Mouse (Mus musculus) mesoderm, embryonic 11.5 days (tissue): ENCODE measurements around the gene Slc35f6.

Experiments used
- DNase-seq: peaks from one replicate; pipeline ENCODE4 v3.0.0-alpha.2; 2012; ENCODE audit warnings: low read depth, low spot score

The Slc35f6 gene

DNA sequence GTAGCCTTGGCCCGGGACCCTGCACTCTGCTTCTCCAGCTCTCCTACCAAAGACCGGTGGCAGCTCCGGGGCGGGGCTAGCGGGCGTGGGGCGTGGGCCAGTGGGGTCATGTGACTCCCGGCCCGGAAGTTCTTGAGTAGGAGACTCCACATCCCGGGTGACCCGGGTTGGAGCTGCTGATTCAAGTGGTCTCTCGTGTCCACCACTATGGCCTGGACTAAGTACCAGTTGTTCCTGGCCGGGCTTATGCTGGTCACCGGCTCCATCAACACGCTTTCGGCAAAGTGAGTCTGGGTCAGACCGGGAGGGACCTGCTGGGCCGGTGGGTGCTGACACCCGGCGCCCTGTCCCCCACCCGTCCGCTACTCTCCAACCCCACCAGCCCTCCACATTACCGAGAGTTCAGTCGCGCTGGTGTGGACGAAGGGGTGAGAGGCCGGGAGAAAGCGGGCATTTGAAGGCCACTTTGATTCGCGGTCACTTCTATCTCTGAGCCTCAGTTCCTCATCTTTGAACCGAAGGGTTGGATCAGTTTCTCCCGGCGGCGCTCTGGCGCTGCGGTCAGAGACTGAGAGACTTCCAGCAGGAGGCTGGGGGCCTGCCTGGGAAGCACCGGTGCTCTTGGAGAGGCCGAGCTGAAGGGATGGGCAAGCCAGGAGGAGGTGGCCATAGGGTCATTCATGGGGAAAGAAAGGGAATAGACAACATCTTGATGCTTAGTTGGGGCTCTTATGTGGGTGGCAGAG lies at the start of gene Slc35f6:
Gene Slc35f6 (plus strand): TSS at position 119 of the 746 bp plus-strand sequence.
- peak; percentile 78 for DNase-seq

DNA sequence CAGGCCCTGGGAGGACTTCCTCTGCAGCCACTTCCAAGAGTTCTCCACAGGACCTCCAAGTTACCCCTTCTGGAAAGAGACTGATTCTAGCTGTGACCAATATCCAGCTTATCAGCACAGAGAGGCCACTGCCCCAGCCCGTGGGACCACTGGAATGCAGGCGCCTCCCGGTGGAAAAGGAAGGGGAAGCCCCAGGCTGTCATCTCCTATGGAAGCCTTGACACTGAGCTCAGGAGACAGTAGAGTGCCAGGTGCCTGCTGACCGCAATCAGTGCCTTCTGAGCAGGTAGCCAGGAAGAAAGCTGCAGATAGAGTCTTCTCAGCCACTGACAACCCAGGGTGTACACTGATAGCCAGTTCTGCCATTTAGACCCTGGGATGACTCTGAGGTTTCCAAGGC lies 46.3 kb upstream of the Slc35f6 start:
- no peak for DNase-seq

DNA sequence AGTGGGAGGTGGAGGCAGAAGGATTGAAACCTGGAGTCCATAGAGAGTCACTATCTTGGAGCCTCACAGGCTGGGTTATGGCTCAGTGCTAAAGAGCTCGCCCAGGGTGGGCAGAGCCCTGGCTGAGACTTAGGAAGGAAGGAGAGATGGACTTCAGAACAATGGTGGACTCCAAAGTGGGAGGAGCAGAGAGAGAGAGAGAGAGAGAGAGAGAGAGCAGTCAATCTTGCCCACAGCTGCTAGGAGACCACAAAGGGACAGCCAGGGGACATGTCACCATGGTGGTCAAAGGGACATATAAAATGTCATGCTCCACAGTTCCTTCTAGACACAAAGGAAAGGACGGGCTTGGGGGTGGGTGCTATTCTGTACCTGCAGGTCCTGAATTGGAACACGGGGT lies 44.5 kb upstream of the Slc35f6 start:
- no peak for DNase-seq

DNA sequence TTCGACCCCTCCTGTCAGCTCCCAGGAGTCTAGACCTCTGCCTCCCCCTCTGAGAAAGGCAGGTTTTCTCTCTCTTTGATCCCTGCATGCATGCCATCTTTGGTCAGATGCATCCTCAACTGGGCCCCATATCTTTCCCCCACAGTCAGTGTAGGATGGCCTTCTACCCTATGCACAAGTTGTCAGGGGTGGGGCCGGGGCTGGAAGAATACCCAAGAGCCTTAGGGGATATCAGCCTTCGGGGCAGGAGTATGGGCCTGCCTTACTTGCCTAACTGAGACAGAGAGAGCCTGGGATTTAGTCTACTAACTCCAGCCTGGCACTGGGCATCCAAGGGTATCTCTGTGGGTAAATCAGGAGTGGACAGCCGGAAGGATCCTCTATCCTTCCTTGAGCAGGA lies 43.8 kb upstream of the Slc35f6 start:
- DNase-seq = no peak

DNA sequence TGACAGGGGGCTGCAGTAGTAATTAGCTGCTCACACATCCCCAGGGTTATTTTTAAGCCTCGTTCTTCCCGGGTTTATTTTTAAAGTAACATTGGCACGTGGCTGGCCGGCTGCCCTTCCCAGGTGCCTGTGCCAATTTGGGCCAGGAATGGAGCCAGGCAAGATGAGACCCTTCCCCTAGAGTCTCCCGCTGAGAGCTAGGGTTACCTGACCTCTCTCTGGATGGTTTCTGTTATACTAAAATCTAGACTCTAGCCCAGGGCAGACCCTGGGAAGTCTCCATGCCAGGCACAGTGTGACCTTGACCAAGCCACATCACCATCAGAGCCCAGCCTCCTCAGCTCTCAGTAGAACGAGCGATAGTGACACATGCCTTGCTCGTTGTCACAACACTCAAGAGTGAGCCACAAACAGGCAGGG lies 43.0 kb upstream of the Slc35f6 start:
- no peak for DNase-seq

DNA sequence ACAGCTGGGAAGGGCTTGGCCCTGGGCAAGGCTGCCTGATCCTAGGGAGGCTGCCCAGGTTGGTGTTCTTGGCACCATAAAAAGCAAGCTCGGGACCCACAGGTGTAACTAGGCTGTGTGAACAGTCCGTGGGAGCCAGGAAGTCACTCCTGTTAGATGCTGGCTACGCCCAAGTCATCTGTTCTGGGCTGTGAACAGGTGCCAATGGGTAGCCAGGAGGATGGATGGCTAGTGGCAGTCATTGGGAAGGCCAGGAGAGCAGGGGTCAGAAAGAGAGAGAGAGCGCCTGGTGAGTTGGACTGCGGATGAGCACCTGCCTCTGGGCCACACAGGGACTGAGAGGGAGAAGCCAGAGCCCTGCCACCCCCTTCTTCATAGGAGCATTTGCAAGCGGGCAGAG lies 42.1 kb upstream of the Slc35f6 start:
- no peak for DNase-seq

DNA sequence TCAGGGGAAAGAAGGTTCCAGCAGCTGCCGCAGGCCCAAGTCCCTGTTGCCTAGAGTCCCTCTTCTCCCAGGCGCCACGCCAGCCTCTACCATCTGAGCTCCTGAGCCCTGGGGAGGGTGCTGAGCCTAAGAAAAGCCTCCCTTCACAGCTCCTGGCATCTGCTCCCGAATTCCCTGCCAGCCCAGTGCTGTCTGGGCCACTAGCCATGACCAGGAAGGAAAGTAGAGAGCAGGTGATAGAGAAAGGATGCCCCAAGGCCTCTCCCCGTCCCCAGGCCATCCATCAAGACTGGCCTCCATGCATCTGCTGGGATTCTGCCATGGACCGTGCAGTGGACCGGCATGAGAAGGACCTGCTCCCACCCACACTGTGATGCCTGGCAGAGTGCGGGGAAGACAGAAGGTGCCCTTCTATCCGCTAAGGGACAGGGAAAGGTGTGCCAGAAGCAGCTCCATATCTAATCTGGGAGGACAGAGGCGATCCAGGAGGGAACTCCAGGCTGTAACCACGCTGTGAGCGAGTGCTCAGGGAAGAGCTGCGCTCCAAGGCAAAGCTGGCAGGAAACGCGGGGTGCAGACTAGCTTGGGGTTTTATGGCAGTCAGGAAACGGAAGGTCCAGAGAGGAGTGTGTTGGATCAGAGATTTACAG lies 41.2 kb upstream of the Slc35f6 start:
- no peak for DNase-seq

DNA sequence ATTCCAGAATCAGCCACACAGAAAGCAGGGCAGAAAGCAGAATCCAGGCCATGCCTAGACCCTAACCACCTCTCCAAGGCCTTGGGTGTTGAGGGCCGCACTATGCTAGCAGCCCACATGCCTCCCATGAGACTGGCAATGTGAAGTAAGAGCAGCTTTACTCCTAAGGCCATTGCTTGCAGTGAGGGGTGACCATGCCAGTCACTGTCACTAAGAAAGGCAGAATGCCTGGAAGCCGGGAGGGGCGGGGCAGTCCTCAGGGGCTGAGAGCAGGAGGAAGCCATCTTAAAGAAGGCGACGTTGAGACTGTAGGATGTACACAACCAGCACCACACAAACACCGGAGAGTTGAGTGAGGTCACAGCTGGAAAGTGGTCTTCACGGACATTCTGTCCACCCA lies 38.6 kb upstream of the Slc35f6 start:
- DNase-seq = no peak

DNA sequence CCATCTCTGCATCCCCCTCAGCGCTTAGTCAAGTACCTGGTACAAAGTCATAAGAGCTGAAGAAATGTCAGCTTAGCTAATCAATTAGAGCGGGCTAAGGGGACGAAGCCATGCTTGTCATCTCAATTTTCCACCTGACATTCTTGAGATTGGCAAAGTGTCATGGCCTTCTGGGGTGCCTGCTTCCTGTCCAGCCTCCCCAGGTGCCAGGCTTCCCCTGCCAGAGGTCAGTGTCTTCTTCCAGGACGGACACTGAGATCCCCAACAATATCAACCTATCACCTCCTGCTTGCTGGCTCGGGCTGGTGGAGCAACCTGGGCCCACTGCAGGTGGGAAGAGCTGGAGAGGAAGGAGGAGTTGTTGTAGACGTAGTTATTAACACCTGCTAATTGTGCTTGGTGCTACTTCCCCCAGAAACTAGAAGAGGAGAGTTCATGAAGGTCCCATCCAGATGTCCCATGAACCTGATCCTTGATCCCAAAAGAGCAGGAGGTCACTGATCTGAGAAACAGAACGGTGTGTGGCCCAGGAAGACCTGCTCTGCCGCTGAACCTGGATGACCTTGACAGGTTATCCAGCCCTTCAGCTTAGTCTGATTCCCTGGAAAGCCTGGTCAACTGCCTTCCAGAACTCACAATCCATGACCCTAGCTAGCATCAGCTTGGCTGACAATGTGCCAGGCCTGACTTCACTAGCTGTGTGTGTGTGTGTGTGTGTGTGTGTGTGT lies 37.7 kb upstream of the Slc35f6 start:
- no peak for DNase-seq

DNA sequence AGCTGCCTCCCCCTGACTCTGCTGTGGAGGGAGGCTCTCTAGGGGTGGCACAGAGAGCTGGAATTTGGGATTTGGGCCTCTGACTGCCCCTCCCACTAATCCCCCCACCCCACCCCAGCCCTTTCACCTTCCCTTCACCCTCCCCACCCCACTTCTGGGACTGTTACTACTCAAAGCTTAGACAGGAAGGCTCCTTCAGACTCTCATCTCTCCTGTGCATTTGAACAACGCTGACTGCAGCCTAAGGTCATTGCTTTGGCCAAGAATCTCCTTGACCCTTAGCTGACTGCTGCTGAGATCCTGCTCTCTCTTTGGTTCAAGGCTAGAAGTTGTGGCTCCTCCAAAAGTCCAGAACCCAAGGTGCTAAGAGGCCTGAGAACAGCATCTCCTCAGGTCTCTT lies 36.6 kb upstream of the Slc35f6 start:
- no peak for DNase-seq

DNA sequence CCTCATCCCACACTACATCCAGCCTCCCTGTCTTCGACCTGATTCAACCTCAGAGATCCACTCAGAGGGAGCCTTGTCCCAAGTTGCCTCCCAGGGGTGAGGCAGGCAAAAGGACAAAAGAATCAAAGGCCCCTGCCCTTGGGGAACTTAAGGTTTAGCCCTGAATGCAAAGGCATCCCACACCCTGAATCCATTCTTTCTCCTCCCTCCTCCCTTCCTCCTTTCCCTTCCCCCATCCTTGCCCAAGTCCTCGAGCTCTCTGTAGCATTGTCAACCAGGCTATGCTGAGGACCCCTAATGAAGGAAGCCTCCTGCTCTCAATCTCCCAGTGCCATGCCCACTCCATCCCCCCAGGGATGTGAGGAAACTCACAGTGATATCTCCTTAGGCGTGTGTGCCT lies 36.0 kb upstream of the Slc35f6 start:
- no peak for DNase-seq

DNA sequence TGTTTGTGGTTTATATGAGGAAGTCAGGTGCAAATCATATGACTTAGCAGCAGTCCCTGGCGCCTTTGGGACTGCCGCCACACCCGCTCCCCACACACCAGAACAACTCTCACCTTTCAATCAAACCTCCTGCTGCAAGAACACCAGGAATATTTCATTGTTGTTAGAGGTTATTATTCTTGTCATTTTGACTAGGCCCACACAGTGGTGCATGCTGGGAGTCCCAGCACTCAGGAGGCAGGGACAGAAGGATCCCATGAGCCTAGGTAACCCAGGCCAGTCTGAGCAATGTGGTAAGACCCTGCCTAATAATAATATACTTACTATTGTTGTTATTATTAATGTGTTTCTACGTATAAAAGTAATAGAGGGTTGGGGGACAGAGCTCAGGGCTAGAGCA lies 35.2 kb upstream of the Slc35f6 start:
- DNase-seq = no peak

DNA sequence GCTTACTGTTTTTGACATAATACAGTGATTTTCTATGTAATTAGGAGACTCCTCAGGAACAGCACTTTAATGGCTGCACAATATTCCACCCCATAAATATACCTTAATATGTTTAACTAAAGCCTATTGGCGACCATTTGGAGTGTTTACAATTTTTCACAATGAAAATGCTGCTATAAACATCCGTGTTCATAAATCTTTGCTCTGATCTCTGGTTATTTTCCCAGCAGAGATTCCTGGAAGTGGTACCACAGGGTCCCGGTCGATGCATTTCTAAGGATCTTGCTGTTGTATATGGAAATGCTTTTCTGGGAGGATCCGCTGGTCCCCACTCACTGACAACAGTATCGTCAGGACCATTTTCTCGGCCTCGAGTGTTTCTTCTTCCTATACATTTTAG lies 34.5 kb upstream of the Slc35f6 start:
- DNase-seq = no peak

DNA sequence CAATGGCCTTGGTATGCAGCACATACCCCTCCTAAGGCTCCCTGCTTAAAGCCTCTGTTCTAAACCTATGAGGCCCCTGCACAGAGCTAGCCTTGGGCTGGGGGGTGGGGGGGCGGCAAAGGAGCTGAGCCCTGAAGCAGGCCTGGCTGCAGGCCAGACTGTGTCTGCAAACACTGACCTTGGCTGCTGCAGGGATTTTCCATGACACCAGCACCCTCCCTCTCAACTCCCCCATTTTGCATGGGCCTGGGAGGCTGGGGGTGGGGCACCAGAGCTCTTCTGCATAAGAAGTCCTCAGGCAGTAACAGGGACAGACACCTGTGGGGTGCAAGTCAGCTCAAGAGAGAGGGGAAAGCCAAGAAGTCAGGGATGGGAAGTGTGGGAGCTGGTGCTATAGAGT lies 33.5 kb upstream of the Slc35f6 start:
- DNase-seq = no peak

DNA sequence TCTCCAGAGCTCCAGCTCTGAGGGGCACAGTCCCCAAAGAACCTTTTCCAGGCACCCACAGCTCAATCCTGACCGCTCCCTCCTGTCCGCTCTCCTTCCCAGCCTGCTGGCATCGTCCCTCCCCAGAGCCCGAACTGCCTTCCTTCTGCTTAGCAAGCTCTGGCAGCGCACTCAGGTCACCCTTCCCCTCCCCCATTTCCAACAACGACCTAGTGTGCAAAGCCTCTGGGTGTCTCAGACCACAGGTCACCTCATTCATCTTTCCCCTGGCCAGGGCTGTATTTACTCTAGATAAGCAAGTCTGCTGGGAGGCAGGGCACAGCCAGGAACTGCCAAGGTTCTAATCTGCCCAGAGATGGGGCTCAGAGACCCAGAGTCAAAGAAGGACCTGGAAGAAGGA lies 32.3 kb upstream of the Slc35f6 start:
- DNase-seq = no peak

DNA sequence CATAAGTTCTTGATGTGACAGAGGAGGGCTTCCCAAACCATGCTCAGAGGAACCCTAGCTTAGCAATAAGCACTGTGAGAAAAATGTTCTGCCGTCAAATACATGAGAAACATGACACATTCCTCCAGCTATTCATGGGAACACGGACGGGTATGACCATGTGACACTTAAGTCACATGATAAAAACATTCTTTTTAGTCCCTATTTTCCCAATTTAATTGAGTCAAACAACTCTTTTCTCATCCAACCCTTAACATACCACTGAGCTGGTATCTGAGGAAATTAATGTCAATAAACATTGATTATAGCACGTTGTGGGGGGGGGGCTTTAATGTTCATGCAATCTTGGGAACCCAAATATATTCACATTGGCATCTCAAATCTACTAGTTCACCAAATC lies 31.9 kb upstream of the Slc35f6 start:
- DNase-seq = no peak

DNA sequence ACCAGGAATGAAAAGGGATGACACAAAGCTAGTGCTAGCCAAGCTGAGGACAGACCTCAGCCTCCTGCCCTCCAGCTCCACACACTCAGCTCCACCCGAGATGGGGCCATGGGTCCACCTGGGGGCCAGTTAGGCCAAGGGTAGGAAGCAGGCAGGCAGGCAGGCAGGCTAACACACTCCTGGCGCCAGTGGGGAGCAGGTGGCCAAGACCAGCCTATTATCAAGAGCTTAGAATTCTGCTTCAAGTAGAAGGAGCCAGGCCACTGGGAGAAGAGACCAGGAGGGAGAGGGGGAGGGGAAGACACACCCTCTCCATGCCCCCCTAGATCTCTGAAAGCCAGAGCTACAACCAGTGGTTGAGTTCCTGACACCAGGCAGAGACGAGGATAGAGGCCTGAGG lies 31.1 kb upstream of the Slc35f6 start:
- no peak for DNase-seq

DNA sequence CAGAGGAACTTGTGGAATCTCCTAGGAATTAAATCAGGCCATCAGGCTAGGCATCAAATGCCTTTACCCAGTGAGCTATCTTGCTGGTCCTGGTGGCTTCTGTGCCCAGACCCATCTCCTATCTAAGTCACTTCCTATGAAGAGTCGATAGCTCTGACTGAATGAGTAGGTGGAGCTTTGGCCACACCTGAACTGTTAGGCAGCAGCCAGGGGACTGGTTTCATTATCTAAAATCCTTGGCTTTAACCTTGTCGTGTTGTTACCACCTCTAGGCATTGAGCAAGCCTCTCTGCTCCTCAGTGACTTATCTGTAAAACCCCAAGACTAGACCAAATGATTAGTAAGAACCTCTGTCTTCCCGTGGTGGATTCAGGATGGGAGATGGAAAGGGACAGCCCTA lies 30.4 kb upstream of the Slc35f6 start:
- DNase-seq = no peak

DNA sequence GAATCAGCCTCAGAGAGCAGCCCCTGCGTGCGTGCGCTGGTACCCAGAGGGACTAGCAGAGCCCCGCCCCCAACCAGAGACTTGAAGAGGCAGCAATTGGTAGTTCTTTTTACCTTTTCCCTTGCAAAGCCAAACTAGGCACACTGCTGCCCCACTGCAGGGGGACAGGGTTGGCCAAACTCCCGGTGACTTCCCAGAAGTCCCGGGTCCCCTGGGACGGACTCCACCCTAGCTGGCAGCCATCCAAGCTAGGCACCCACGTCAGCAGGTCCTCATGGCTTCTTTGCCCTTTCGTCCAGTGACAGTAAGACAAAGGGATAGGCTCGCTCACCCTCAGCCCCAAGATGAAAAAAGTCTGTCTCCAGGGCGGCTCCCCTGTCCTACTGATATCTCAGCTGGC lies 29.9 kb upstream of the Slc35f6 start:
- DNase-seq = no peak

DNA sequence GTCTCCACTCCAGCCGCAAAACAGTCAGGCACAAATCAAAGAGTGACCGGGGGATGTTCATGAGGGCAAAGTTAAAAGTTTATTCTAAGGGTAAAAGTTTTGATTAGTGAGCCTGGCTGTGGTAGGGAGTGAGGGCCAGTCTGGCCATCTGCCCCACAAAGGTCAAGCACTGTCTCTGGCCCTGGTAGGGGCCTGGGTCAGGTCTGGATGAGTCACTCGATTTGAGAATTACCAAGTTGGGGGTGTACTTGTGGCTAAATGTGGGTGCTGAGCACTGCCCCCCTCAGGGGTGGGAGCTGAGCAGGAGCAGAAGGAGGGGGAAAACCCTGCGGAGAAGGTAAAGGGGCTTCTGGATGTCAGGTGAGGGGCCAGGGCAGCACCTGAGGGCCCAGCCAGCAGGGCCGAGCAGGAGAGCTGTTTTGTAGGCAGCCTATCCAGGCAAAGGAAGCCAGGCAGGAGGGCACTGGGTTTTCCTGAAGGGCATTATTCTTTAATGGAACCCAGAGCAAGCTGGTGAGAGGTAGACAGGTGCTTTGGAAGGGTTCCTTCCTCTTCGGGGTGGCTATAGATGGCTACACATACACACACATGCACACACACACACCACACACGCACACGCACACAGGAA lies 29.2 kb upstream of the Slc35f6 start:
- no peak for DNase-seq

DNA sequence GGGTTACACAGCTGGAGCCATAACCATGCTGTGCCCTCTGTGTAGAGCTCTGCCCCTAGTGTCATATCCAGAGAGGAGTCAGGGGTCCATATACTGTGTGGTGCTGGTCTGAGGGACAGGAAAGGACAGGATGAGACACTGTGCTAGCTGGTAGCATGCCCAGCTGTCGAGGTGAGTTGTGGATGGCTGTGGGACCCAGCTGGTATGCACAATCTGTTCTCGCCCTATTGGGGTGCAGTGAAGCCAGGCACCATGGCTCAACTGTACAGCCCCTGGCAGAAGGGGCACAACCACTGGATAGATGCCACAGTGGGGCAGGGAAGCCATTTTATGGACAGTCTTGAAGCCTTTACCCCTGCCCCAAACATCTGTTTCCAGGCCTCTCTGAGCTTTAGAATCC lies 28.5 kb upstream of the Slc35f6 start:
- no peak for DNase-seq

DNA sequence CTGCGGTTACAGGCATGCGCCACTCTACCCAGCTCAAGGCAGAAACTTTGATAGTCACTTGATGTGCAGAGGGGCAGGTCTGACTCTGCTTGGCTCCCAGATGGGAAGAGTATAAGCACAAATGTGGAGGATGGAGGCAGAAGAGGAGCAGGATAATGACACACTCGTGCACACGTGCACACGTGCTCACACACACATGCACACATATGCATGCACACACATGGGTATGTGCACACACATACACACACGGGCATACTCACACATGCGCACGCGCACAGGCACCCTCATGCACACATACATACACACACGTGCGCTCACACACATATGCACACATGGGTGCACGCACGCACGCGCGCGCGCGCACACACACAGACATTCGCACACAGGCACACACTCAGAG lies 27.2 kb upstream of the Slc35f6 start:
- no peak for DNase-seq
